Mouse (Mus musculus) myocyte (in vitro differentiated cells): ENCODE results near the gene Tmem26. TPM values are rescaled to one million over a fixed set of nuclear protein-coding genes. Genes with fewer than 3 reads are reported as not detected.
A peak's percentile ranks its signal among the peaks of the same experiment; 100 is the strongest.

ENCODE experiments used
- H3K27me3 ChIP-seq: one replicate; pipeline ENCODE4 v1.6.1; 2011; ENCODE audit not compliant: control insufficient read depth, insufficient read depth, insufficient read length
- H3K36me3 ChIP-seq: one replicate; pipeline ENCODE4 v1.6.1; 2011; ENCODE audit not compliant: control insufficient read depth, insufficient read depth
- H3K4me2 ChIP-seq: one replicate; pipeline ENCODE4 v1.6.1; 2011; ENCODE audit warnings: low read depth, control low read depth
- H3K4me3 ChIP-seq: one replicate; pipeline ENCODE4 v1.5.1; 2011; ENCODE audit warnings: mild to moderate bottlenecking, control low read depth, moderate library complexity
- H3K79me2 ChIP-seq: one replicate; pipeline ENCODE4 v1.6.1; 2011; ENCODE audit not compliant: control insufficient read depth, insufficient read depth
- H3ac ChIP-seq: one replicate; pipeline ENCODE4 v1.6.1; 2011; ENCODE audit not compliant: control insufficient read depth, insufficient read length
- CEBPB ChIP-seq: IDR thresholded peaks from 2 replicates; pipeline ENCODE4 v1.6.1; 2011; ENCODE audit warnings: mild to moderate bottlenecking, moderate library complexity; ENCODE audit not compliant: poor library complexity, insufficient read depth, severe bottlenecking
- E2F4 ChIP-seq: IDR thresholded peaks from one replicate; pipeline ENCODE4 v1.6.1; 2011; ENCODE audit warnings: mild to moderate bottlenecking, control low read depth, moderate library complexity; ENCODE audit not compliant: insufficient read depth
- MAX ChIP-seq: IDR thresholded peaks from one replicate; pipeline ENCODE4 v1.6.1; 2011; ENCODE audit warnings: low read depth, mild to moderate bottlenecking, control low read depth
- MYOD1 ChIP-seq, 3 experiments: IDR thresholded peaks; one replicate each; pipeline ENCODE4 v1.6.1; 2011; ENCODE audit warnings: control low read depth in 2 of 3, low read depth in 2 of 3, mild to moderate bottlenecking in 2 of 3, moderate library complexity in 1 of 3; ENCODE audit not compliant: insufficient read length in 2 of 3, control insufficient read depth in 1 of 3
- MYOG ChIP-seq, 3 experiments: IDR thresholded peaks; one replicate each; pipeline ENCODE4 v1.6.1; 2011; ENCODE audit warnings: control low read depth in 2 of 3, low read depth in 2 of 3, mild to moderate bottlenecking in 2 of 3; ENCODE audit not compliant: insufficient read length in 2 of 3, control insufficient read depth in 1 of 3, insufficient read depth in 1 of 3
- POLR2A ChIP-seq: IDR thresholded peaks from one replicate; pipeline ENCODE4 v1.6.1; 2011; ENCODE audit warnings: low read depth, mild to moderate bottlenecking, control low read depth, moderate library complexity; ENCODE audit not compliant: insufficient read length
- POLR2AphosphoS2 ChIP-seq: IDR thresholded peaks from one replicate; pipeline ENCODE4 v1.6.1; 2011; ENCODE audit warnings: low read depth, control low read depth; ENCODE audit not compliant: insufficient read length
- REST ChIP-seq: IDR thresholded peaks from one replicate; pipeline ENCODE4 v1.6.1; 2011; ENCODE audit warnings: mild to moderate bottlenecking, control low read depth, moderate library complexity; ENCODE audit not compliant: insufficient read depth, insufficient read length
- SRF ChIP-seq: IDR thresholded peaks from one replicate; pipeline ENCODE4 v1.6.1; 2011; ENCODE audit warnings: low read depth; ENCODE audit not compliant: control insufficient read depth, insufficient read length
- TCF12 ChIP-seq: IDR thresholded peaks from one replicate; pipeline ENCODE4 v1.6.1; 2011; ENCODE audit warnings: mild to moderate bottlenecking, control low read depth; ENCODE audit not compliant: poor library complexity, insufficient read depth, severe bottlenecking
- TCF3 ChIP-seq: IDR thresholded peaks from one replicate; pipeline ENCODE4 v1.6.1; 2011; ENCODE audit warnings: low read depth, control low read depth; ENCODE audit not compliant: insufficient read length
- USF1 ChIP-seq: IDR thresholded peaks from one replicate; pipeline ENCODE4 v1.6.1; 2011; ENCODE audit warnings: low read depth, mild to moderate bottlenecking, control low read depth, moderate library complexity
- polyA plus RNA-seq: library from polyadenylated mRNA; unstranded; fragments of >200 nt; fragmentation: generic; extraction: Trizol; gene quantifications from one replicate; pipeline ENCODE4 v1.2.1, GENCODE M21; 2012; ENCODE audit warnings: missing spikeins

Tmem26 gene
- polyA plus RNA-seq, 1 experiment, result not detected

DNA sequence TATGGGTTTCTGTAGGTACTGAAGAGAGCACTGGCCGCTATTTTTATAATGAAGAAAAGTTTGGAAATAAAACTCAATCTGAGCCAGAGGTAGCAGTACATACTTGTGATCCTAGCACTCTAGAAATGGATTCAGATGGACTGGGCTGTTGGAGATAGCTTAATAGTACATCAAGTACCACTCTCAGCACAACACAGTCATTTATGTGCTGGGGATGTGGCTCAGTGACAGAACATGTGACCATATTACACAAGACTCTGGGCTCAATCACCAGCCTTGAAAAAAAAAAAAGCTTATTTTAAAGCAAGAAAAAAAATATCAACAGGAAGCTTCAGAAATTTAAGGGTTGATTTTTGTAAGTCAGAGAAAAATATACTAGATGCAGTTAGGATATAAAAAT, 31.0 kb upstream of the Tmem26 start:
- Histone ChIP-seq H3K79me2 (no peaks in the 10 kb centered on the region), H3K36me3 (no peaks in the 10 kb centered on the region), H3K4me2 (no peak overlapping the region), H3K27me3 (no peaks in the 10 kb centered on the region), H3ac (no peak overlapping the region), H3K4me3 (no peak overlapping the region)
- TF ChIP-seq MAX (no peak), MYOG (IDR thresholded peaks at IDR 0.05; ENCODE audit: control insufficient read depth in 1 of 3, insufficient read depth in 1 of 3, insufficient read length in 2 of 3, low read depth in 2 of 3) (no peak), CEBPB (no peak), SRF (no peak), POLR2AphosphoS2 (no peak), TCF12 (no peak), TCF3 (no peak), REST (no peak), MYOD1 (IDR thresholded peaks at IDR 0.05; ENCODE audit: control insufficient read depth in 1 of 3, insufficient read length in 2 of 3, low read depth in 2 of 3) (no peak), E2F4 (no peak), USF1 (no peak), POLR2A (no peak)

GRCm38 (mm10) chr10:68695760-68696336, 27.6 kb upstream of the Tmem26 start:
- Histone ChIP-seq H3ac (no peak overlapping the region), H3K4me2 (no peak overlapping the region), H3K36me3 (no peaks in the 10 kb centered on the region), H3K27me3 (no peaks in the 10 kb centered on the region), H3K79me2 (no peaks in the 10 kb centered on the region), H3K4me3 (no peak overlapping the region)
- TF ChIP-seq USF1 (no peak), SRF (no peak), MYOD1 (IDR thresholded peaks at IDR 0.05; ENCODE audit: control insufficient read depth in 1 of 3, insufficient read length in 2 of 3, low read depth in 2 of 3) (no peak), MAX (no peak), CEBPB (no peak)

- no peaks in the 10 kb centered on the region for H3K79me2 ChIP-seq
- H3ac ChIP-seq, result no peak overlapping the region
- no peaks in the 10 kb centered on the region for H3K27me3 ChIP-seq
- no peak overlapping the region for H3K4me3 ChIP-seq
- TF ChIP-seq POLR2A, result no peak
- no peak for TF ChIP-seq POLR2AphosphoS2
- no peak for TF ChIP-seq MYOG (IDR thresholded peaks at IDR 0.05; ENCODE audit: control insufficient read depth in 1 of 3, insufficient read depth in 1 of 3, insufficient read length in 2 of 3, low read depth in 2 of 3)
- no peak for TF ChIP-seq E2F4
- no peak for TF ChIP-seq TCF12
- TF ChIP-seq SRF, result no peak
- TF ChIP-seq MYOD1 (IDR thresholded peaks at IDR 0.05; ENCODE audit: control insufficient read depth in 1 of 3, insufficient read length in 2 of 3, low read depth in 2 of 3), result no peak
- no peak for TF ChIP-seq TCF3
- TF ChIP-seq REST, result no peak
- no peak for TF ChIP-seq USF1
- TF ChIP-seq MAX, result no peak
- TF ChIP-seq CEBPB, result no peak
- H3K36me3 ChIP-seq, result no peaks in the 10 kb centered on the region
- H3K4me2 ChIP-seq, result no peak overlapping the region
Measured at GRCm38 (mm10) chr10:68704268-68704667, 19.2 kb upstream of the Tmem26 start.

GRCm38 (mm10) chr10:68705471-68706036, 17.9 kb upstream of the Tmem26 start:
- TF ChIP-seq TCF12, result no peak
- TF ChIP-seq USF1, result peak; percentile 57
- TF ChIP-seq MYOG (IDR thresholded peaks at IDR 0.05; ENCODE audit: control insufficient read depth in 1 of 3, insufficient read depth in 1 of 3, insufficient read length in 2 of 3, low read depth in 2 of 3), result no peak
- no peak for TF ChIP-seq POLR2AphosphoS2
- TF ChIP-seq POLR2A, result no peak
- TF ChIP-seq CEBPB, result peak; percentile 97
- Histone ChIP-seq H3ac (no peak overlapping the region), H3K27me3 (no peaks in the 10 kb centered on the region), H3K4me3 (no peak overlapping the region), H3K79me2 (no peaks in the 10 kb centered on the region), H3K4me2 (peak overlapping the region; percentile 31), H3K36me3 (no peaks in the 10 kb centered on the region)

GRCm38 (mm10) chr10:68707014-68707852, 16.2 kb upstream of the Tmem26 start:
- no peaks in the 10 kb centered on the region for H3K27me3 ChIP-seq
- no peak overlapping the region for H3K4me2 ChIP-seq
- no peaks in the 10 kb centered on the region for H3K79me2 ChIP-seq
- H3ac ChIP-seq, result no peak overlapping the region
- no peak for TF ChIP-seq MAX
- TF ChIP-seq MYOG (IDR thresholded peaks at IDR 0.05; ENCODE audit: control insufficient read depth in 1 of 3, insufficient read depth in 1 of 3, insufficient read length in 2 of 3, low read depth in 2 of 3), result no peak
- no peak for TF ChIP-seq USF1
- no peak for TF ChIP-seq REST
- no peak for TF ChIP-seq SRF
- TF ChIP-seq E2F4, result no peak
- TF ChIP-seq CEBPB, result no peak
- no peak for TF ChIP-seq TCF3
- TF ChIP-seq POLR2AphosphoS2, result no peak
- TF ChIP-seq MYOD1 (IDR thresholded peaks at IDR 0.05; ENCODE audit: control insufficient read depth in 1 of 3, insufficient read length in 2 of 3, low read depth in 2 of 3), result no peak
- no peak for TF ChIP-seq POLR2A
- TF ChIP-seq TCF12, result no peak
- no peak overlapping the region for H3K4me3 ChIP-seq
- H3K36me3 ChIP-seq, result no peaks in the 10 kb centered on the region
